Mouse (Mus musculus) forebrain, embryonic 14.5 days (tissue): ENCODE measurements around the gene Wnt6. TPM values are rescaled to one million over a fixed set of nuclear protein-coding genes. Genes with fewer than 3 reads are reported as not detected.

ENCODE experiments used
- ATAC-seq: fragments of 200-750 bp; cut with Nextera tagmentation; 2 replicates; pipeline ENCODE4 v1.8.0; 2017; ENCODE audit warnings: mild to moderate bottlenecking, moderate library complexity
- DNase-seq: peaks from one replicate; pipeline ENCODE4 v3.0.0-alpha.2; 2015; ENCODE audit warnings: low spot score
- H3K27ac ChIP-seq: fragments of 300-500 bp; sonication (generic); 2 replicates; pipeline ENCODE4 v1.5.1; 2014; ENCODE audit warnings: low read depth, mild to moderate bottlenecking, control low read depth, low read length, moderate library complexity
- H3K27me3 ChIP-seq: fragments of 300-500 bp; sonication (generic); replicated peaks from 2 replicates; pipeline ENCODE4 v1.6.1; 2014; ENCODE audit warnings: low read length, control low read depth, mixed read lengths; ENCODE audit not compliant: control insufficient read depth, insufficient read depth
- H3K36me3 ChIP-seq: fragments of 300-500 bp; sonication (generic); 2 replicates; pipeline ENCODE4 v1.6.1; 2014; ENCODE audit warnings: low read length, control low read depth; ENCODE audit not compliant: control insufficient read depth, insufficient read depth
- H3K4me1 ChIP-seq: fragments of 300-500 bp; sonication (generic); 2 replicates; pipeline ENCODE4 v1.6.1; 2014; ENCODE audit warnings: antibody characterized with exemption, low read length, control low read depth; ENCODE audit not compliant: control insufficient read depth, insufficient read depth
- H3K4me2 ChIP-seq: fragments of 300-500 bp; sonication (generic); 2 replicates; pipeline ENCODE4 v1.6.1; 2014; ENCODE audit warnings: mild to moderate bottlenecking, control low read depth, low read length
- H3K4me3 ChIP-seq: fragments of 300-500 bp; sonication (generic); 2 replicates; pipeline ENCODE4 v1.5.1; 2014; ENCODE audit warnings: low read depth, low read length, control low read depth
- H3K9ac ChIP-seq: fragments of 300-500 bp; sonication (generic); 2 replicates; pipeline ENCODE4 v1.6.1; 2014; ENCODE audit warnings: mild to moderate bottlenecking, low read length, control low read depth, moderate library complexity
- H3K9me3 ChIP-seq: fragments of 300-500 bp; sonication (generic); replicated peaks from 2 replicates; pipeline ENCODE4 v1.6.1; 2016; ENCODE audit warnings: low read length, control low read depth, mixed read lengths; ENCODE audit not compliant: control insufficient read depth
- WGBS: fragments of 180-500 bp; shearing (Covaris S2); extraction: QIAGEN DNeasy Blood & Tissue Kit; methylation state at CpG from one replicate; pipeline ENCODE4 v1.1.7; 2014; 5-methylcytosine and 5-hydroxymethylcytosine counted together
- polyA plus RNA-seq: library from polyadenylated mRNA; unstranded; fragments of >200 nt; fragmentation: Nextera tagmentation; extraction: Ambion mirVana; gene quantifications from 2 replicates; pipeline ENCODE4 v1.2.1, GENCODE M21; 2014

The Wnt6 gene
- polyA plus RNA-seq, 1 experiment from 2014 or later: 1.3 TPM

GRCm38 (mm10) chr1:74763081-74763480 lies 8.6 kb upstream of the Wnt6 start:
- DNase-seq (peak; percentile 81), ATAC-seq (no peak)
- WGBS: 5% methylated on average over 6 of the region's 6 CpGs
- Histone ChIP-seq H3K27me3 (peaks cover 5% of the 10 kb centered on the region; the same call in 1 of the 2 replicates), H3K4me1 (no peaks in the 10 kb centered on the region), H3K27ac (no peak overlapping the region), H3K4me2 (no peak overlapping the region), H3K9me3 (no peaks in the 10 kb centered on the region), H3K36me3 (no peaks in the 10 kb centered on the region), H3K9ac (no peak overlapping the region), H3K4me3 (no peak overlapping the region)

GRCm38 (mm10) chr1:74770727-74771466 lies 795 bp upstream of the Wnt6 start:
- ATAC-seq (no peak), DNase-seq (no peak)
- Histone ChIP-seq H3K27me3 (peaks cover 78% of the 10 kb centered on the region), H3K4me1 (peaks cover 9% of the 10 kb centered on the region), H3K27ac (no peak overlapping the region), H3K9ac (no peak overlapping the region), H3K4me2 (peak overlapping the region; percentile 74), H3K9me3 (no peaks in the 10 kb centered on the region), H3K36me3 (no peaks in the 10 kb centered on the region), H3K4me3 (peak overlapping the region; percentile 40)
- under 1% methylated on average over 35 of the region's 35 CpGs for WGBS

- peak overlapping the region; percentile 74 for H3K4me2 ChIP-seq
- peak overlapping the region; percentile 45; the same call in 1 of the 2 replicates for H3K9ac ChIP-seq
- no peak overlapping the region for H3K27ac ChIP-seq
- H3K4me1 ChIP-seq: peaks cover 9% of the 10 kb centered on the region
- H3K9me3 ChIP-seq: no peaks in the 10 kb centered on the region
- H3K27me3 ChIP-seq: peaks cover 83% of the 10 kb centered on the region
- no peaks in the 10 kb centered on the region for H3K36me3 ChIP-seq
- H3K4me3 ChIP-seq: peak overlapping the region; percentile 40
- DNase-seq (no peak), ATAC-seq (peak; percentile 38; the same call in 1 of the 2 replicates)
- WGBS: under 1% methylated on average over 11 of the region's 26 CpGs
Observed at GRCm38 (mm10) chr1:74771467-74771844, 236 bp upstream of the Wnt6 start.

- Histone ChIP-seq H3K27ac (no peak overlapping the region), H3K36me3 (no peaks in the 10 kb centered on the region), H3K27me3 (peaks cover 89% of the 10 kb centered on the region), H3K4me1 (peaks cover 9% of the 10 kb centered on the region), H3K4me2 (peak overlapping the region; percentile 74), H3K9me3 (no peaks in the 10 kb centered on the region), H3K4me3 (peak overlapping the region; percentile 40), H3K9ac (peak overlapping the region; percentile 45)
- ATAC-seq (peak; percentile 35), DNase-seq (peak; percentile 31)
- WGBS: under 1% methylated on average over 45 of the region's 51 CpGs
Observed at GRCm38 (mm10) chr1:74771931-74772620, 384 bp downstream of the Wnt6 start.

- peak overlapping the region; percentile 10 for H3K4me2 ChIP-seq
- H3K4me3 ChIP-seq: peak overlapping the region; percentile 14; the same call in 1 of the 2 replicates
- 2% methylated on average over 15 of the region's 15 CpGs for WGBS
- H3K9ac ChIP-seq: no peak overlapping the region
- H3K27me3 ChIP-seq: peaks cover 96% of the 10 kb centered on the region
- H3K27ac ChIP-seq: no peak overlapping the region
- H3K36me3 ChIP-seq: no peaks in the 10 kb centered on the region
- H3K9me3 ChIP-seq: no peaks in the 10 kb centered on the region
- ATAC-seq (peak; percentile 83), DNase-seq (peak; percentile 85)
- peaks cover 9% of the 10 kb centered on the region for H3K4me1 ChIP-seq
Observed at GRCm38 (mm10) chr1:74773136-74773535, 1.4 kb downstream of the Wnt6 start.

GRCm38 (mm10) chr1:74774062-74774461 lies 2.4 kb downstream of the Wnt6 start:
- Histone ChIP-seq H3K27ac (no peak overlapping the region), H3K36me3 (no peaks in the 10 kb centered on the region), H3K9ac (no peak overlapping the region), H3K4me3 (no peak overlapping the region), H3K9me3 (no peaks in the 10 kb centered on the region), H3K4me2 (no peak overlapping the region), H3K27me3 (peaks cover 98% of the 10 kb centered on the region), H3K4me1 (peaks cover 9% of the 10 kb centered on the region)
- ATAC-seq (no peak), DNase-seq (no peak)
- 11% methylated on average over 7 of the region's 7 CpGs for WGBS

GRCm38 (mm10) chr1:74775816-74776215 lies 4.1 kb downstream of the Wnt6 start:
- H3K4me2 ChIP-seq: no peak overlapping the region
- H3K27ac ChIP-seq: no peak overlapping the region
- H3K27me3 ChIP-seq: peaks cover 92% of the 10 kb centered on the region
- H3K36me3 ChIP-seq: no peaks in the 10 kb centered on the region
- no peak overlapping the region for H3K4me3 ChIP-seq
- H3K9me3 ChIP-seq: no peaks in the 10 kb centered on the region
- ATAC-seq (no peak), DNase-seq (no peak)
- H3K9ac ChIP-seq: no peak overlapping the region
- peaks cover 9% of the 10 kb centered on the region for H3K4me1 ChIP-seq
- WGBS: 0% methylated on average over 5 of the region's 5 CpGs

GRCm38 (mm10) chr1:74778934-74779486 lies 7.3 kb downstream of the Wnt6 start:
- H3K4me1 ChIP-seq: no peaks in the 10 kb centered on the region; the same call in 1 of the 2 replicates
- no peak overlapping the region for H3K9ac ChIP-seq
- peaks cover 92% of the 10 kb centered on the region for H3K27me3 ChIP-seq
- H3K9me3 ChIP-seq: no peaks in the 10 kb centered on the region
- DNase-seq: no peak
- 24% methylated on average over 3 of the region's 3 CpGs for WGBS
- H3K36me3 ChIP-seq: no peaks in the 10 kb centered on the region
- no peak overlapping the region for H3K4me3 ChIP-seq
- ATAC-seq: no peak
- no peak overlapping the region for H3K4me2 ChIP-seq
- no peak overlapping the region for H3K27ac ChIP-seq
